Mouse (Mus musculus) liver, embryonic 11.5 days (tissue): ENCODE results near the gene Ifit1. TPM values are rescaled to one million over a fixed set of nuclear protein-coding genes. Genes with fewer than 3 reads are reported as not detected.
"Not testable (repeated sequence)": the region's sequence is repeated elsewhere in the genome, so short reads cannot be mapped to it uniquely, and the experiment has no call there.

Experiments
- ATAC-seq: fragments of 200-750 bp; cut with Nextera tagmentation; replicated peaks from 2 replicates; pipeline ENCODE4 v1.8.0; 2017; ENCODE audit warnings: moderate number of reproducible peaks, mild to moderate bottlenecking, moderate TSS enrichment, moderate library complexity; ENCODE audit not compliant: low FRiP score
- DNase-seq: peaks from one replicate; pipeline ENCODE4 v3.0.0-alpha.2; 2017; ENCODE audit warnings: low spot score
- H3K27ac ChIP-seq: fragments of 300-500 bp; sonication (generic); 2 replicates; pipeline ENCODE4 v1.5.1; 2014; ENCODE audit warnings: mild to moderate bottlenecking, low read depth, low read length, control low read depth
- H3K27me3 ChIP-seq: fragments of 300-500 bp; sonication (generic); replicated peaks from 2 replicates; pipeline ENCODE4 v1.6.1; 2014; ENCODE audit warnings: low read length, mixed read lengths; ENCODE audit not compliant: control insufficient read depth, insufficient read depth
- H3K36me3 ChIP-seq: fragments of 300-500 bp; sonication (generic); 2 replicates; pipeline ENCODE4 v1.6.1; 2014; ENCODE audit warnings: mild to moderate bottlenecking, low read length, moderate library complexity, mixed read lengths; ENCODE audit not compliant: control insufficient read depth, insufficient read depth
- H3K4me1 ChIP-seq: fragments of 300-500 bp; sonication (generic); replicated peaks from 2 replicates; pipeline ENCODE4 v1.6.1; 2014; ENCODE audit warnings: low read length, mixed read lengths; ENCODE audit not compliant: control insufficient read depth, insufficient read depth
- H3K4me2 ChIP-seq: fragments of 300-500 bp; sonication (generic); 2 replicates; pipeline ENCODE4 v1.6.1; 2014; ENCODE audit warnings: mild to moderate bottlenecking, control low read depth, moderate library complexity
- H3K4me3 ChIP-seq: fragments of 300-500 bp; sonication (generic); 2 replicates; pipeline ENCODE4 v1.5.1; 2014; ENCODE audit warnings: low read depth, low read length, control low read depth
- H3K9ac ChIP-seq: fragments of 300-500 bp; sonication (generic); 2 replicates; pipeline ENCODE4 v1.6.1; 2014; ENCODE audit warnings: low read depth, low read length, control low read depth
- H3K9me3 ChIP-seq: fragments of 300-500 bp; sonication (generic); 2 replicates; pipeline ENCODE4 v1.6.1; 2016; ENCODE audit warnings: low read length, inconsistent platforms, mixed read lengths; ENCODE audit not compliant: control insufficient read depth
- WGBS: fragments of 180-500 bp; shearing (Covaris S2); extraction: QIAGEN DNeasy Blood & Tissue Kit; methylation state at CpG from one replicate; pipeline ENCODE4 v1.1.7; 2014; 5-methylcytosine and 5-hydroxymethylcytosine counted together
- polyA plus RNA-seq: library from polyadenylated mRNA; unstranded; fragments of >200 nt; fragmentation: Nextera tagmentation; extraction: Ambion mirVana; gene quantifications from 2 replicates; pipeline ENCODE4 v1.2.1, GENCODE M21; 2014

Gene Ifit1
- polyA plus RNA-seq, 1 experiment from 2014 or later: 0.14 TPM

- Histone ChIP-seq H3K4me3 (no peak overlapping the region), H3K27me3 (no peaks in the 10 kb centered on the region), H3K4me2 (no peak overlapping the region), H3K9ac (no peak overlapping the region), H3K27ac (no peak overlapping the region), H3K4me1 (no peaks in the 10 kb centered on the region), H3K9me3 (no peaks in the 10 kb centered on the region), H3K36me3 (no peaks in the 10 kb centered on the region)
- 71% methylated on average over 5 of the region's 5 CpGs for WGBS
- ATAC-seq: no peak
- no peak for DNase-seq
Observed at GRCm38 (mm10) chr19:34642616-34643015, 1.9 kb downstream of the Ifit1 start.

GRCm38 (mm10) chr19:34647630-34648029 lies 7.0 kb downstream of the Ifit1 start:
- not testable (repeated sequence) for H3K36me3 ChIP-seq, H3K27me3 ChIP-seq, ATAC-seq, H3K4me2 ChIP-seq, H3K27ac ChIP-seq, H3K4me3 ChIP-seq, H3K9me3 ChIP-seq, H3K4me1 ChIP-seq, DNase-seq, H3K9ac ChIP-seq
- 86% methylated on average over 8 of the region's 8 CpGs for WGBS

DNA sequence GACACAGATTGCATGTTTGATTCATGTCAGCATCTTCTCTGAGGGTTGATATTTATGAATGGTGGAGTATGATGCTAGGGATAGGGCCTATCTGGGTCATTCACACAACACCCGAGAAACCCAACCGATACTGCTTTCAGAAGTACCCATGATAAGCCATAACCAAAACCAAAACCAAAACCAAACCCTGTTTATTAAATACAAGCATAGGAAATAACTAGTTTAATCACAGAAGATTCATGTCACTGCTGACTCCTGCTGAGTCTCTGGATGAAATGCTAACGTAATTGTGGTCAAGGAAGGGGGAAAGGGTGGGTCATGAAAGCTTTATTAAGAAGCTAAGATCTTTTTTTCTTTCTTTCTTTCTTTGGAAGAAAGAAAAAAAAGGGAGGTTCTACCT lies 9.6 kb downstream of the Ifit1 start:
- 80% methylated on average over 3 of the region's 3 CpGs for WGBS
- no peaks in the 10 kb centered on the region for H3K4me1 ChIP-seq
- H3K27ac ChIP-seq: no peak overlapping the region
- no peak overlapping the region for H3K4me2 ChIP-seq
- H3K9me3 ChIP-seq: no peaks in the 10 kb centered on the region
- H3K27me3 ChIP-seq: no peaks in the 10 kb centered on the region
- DNase-seq: no peak
- H3K4me3 ChIP-seq: no peak overlapping the region
- no peaks in the 10 kb centered on the region for H3K36me3 ChIP-seq
- no peak overlapping the region for H3K9ac ChIP-seq
- ATAC-seq: no peak

DNA sequence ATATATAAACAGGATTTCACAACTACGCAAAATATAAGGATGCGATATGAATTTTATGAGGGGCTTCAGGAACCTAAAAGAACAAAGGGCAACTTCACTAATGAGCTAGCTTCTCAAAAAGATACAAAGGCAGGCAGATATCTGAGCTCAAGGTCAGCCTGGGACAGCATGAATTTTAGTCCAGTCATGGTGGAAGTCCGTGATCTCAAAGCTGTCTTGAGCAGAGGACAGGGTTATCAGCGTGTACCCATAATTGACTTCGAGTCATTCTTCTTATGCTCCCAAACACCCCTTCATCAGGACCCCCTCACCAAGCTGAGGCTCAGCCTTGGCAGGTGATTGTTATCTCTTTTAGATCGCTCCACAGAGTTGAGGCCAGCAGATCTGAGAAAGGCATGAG lies 10.3 kb downstream of the Ifit1 start:
- H3K4me2 ChIP-seq: no peak overlapping the region
- no peaks in the 10 kb centered on the region for H3K9me3 ChIP-seq
- no peaks in the 10 kb centered on the region for H3K36me3 ChIP-seq
- H3K4me3 ChIP-seq: no peak overlapping the region
- no peaks in the 10 kb centered on the region for H3K27me3 ChIP-seq
- ATAC-seq (no peak), DNase-seq (no peak)
- H3K9ac ChIP-seq: no peak overlapping the region
- 65% methylated on average over 6 of the region's 6 CpGs for WGBS
- peaks cover 4% of the 10 kb centered on the region for H3K4me1 ChIP-seq
- no peak overlapping the region for H3K27ac ChIP-seq

GRCm38 (mm10) chr19:34655227-34655805 lies 14.6 kb downstream of the Ifit1 start:
- Histone ChIP-seq H3K9ac (no peak overlapping the region), H3K27ac (peak overlapping the region; percentile 65; the same call in 1 of the 2 replicates), H3K4me2 (no peak overlapping the region), H3K4me3 (no peak overlapping the region), H3K4me1 (peaks cover 15% of the 10 kb centered on the region), H3K9me3 (no peaks in the 10 kb centered on the region), H3K36me3 (no peaks in the 10 kb centered on the region), H3K27me3 (no peaks in the 10 kb centered on the region)
- DNase-seq (no peak), ATAC-seq (no peak)
- WGBS: 84% methylated on average over 10 of the region's 10 CpGs

DNA sequence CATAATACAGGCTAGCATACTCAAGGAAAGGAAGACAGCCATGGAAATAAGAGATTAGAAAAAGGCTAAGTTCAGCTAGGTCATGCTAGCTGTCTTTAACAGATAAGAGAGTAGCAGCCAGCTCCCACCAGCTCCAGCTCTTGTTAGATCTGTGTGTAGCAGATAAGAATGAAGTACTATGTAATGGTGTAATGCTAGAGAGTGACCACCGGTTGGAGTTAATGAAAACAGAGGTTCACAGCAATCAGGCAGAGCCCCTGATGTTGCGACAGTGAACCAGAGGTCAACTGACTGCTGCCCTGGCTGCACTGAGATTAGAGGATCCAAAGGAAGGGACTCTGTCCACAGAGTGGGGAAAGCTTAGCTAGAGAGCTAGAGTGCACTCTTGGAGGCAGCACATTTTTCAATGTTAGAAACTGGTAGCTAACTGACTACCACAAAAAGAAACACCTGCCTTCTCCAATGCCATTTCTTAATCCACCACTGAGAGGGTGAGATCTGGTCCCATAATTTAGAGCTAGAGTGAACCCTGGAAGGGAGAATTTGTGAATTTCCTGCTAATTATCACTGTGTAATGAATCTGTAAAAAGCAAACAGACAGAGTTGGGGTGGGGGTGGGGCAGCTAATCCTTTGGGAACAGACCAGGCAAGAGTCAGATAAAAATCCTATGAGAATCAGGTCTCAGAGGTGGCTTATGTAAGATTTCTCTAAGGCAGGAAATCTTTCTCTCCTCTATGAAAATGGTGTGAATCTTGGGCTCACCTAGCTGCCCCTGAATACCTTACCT lies 16.0 kb downstream of the Ifit1 start:
- H3K27ac ChIP-seq: peak overlapping the region; percentile 65
- 2% methylated on average over 2 of the region's 2 CpGs for WGBS
- H3K4me2 ChIP-seq: peak overlapping the region; percentile 28
- no peaks in the 10 kb centered on the region for H3K27me3 ChIP-seq
- peaks cover 15% of the 10 kb centered on the region for H3K4me1 ChIP-seq
- DNase-seq: no peak
- ATAC-seq: peak; percentile 100
- H3K9me3 ChIP-seq: no peaks in the 10 kb centered on the region
- H3K9ac ChIP-seq: no peak overlapping the region
- no peak overlapping the region for H3K4me3 ChIP-seq
- no peaks in the 10 kb centered on the region for H3K36me3 ChIP-seq

- H3K4me1 ChIP-seq: peaks cover 9% of the 10 kb centered on the region
- H3K9me3 ChIP-seq: no peaks in the 10 kb centered on the region
- H3K27ac ChIP-seq: no peak overlapping the region
- peak overlapping the region; percentile 16; the same call in 1 of the 2 replicates for H3K9ac ChIP-seq
- H3K27me3 ChIP-seq: no peaks in the 10 kb centered on the region
- peak overlapping the region; percentile 35 for H3K4me3 ChIP-seq
- ATAC-seq: peak; percentile 86
- DNase-seq: peak; percentile 69
- WGBS: 13% methylated on average over 13 of the region's 13 CpGs
- H3K4me2 ChIP-seq: peak overlapping the region; percentile 60
- no peaks in the 10 kb centered on the region for H3K36me3 ChIP-seq
Observed at GRCm38 (mm10) chr19:34662067-34662507, 21.4 kb downstream of the Ifit1 start.

DNA sequence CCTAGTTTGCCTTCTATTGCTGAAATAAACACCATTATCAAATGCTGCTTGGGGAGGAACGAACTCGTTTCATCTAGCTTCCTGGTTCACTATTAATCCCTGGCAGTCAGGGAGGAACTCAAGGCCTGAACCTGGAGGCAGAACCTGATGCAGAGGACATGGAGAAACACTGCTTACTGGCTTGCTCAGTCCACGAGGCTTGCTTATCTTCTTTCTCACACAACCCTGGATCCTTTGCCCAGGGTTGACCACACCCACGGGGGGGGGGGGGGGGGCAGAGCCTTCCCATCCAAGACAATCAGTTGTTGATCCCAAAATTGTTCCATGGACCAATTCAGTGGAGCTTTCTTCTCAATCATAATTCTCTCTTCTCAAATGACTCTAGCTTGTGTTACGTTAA lies 22.1 kb downstream of the Ifit1 start:
- Histone ChIP-seq H3K27me3 (no peaks in the 10 kb centered on the region), H3K36me3 (no peaks in the 10 kb centered on the region), H3K9ac (no peak overlapping the region), H3K9me3 (no peaks in the 10 kb centered on the region), H3K4me2 (peak overlapping the region; percentile 60; the same call in 1 of the 2 replicates), H3K4me3 (no peak overlapping the region), H3K27ac (no peak overlapping the region), H3K4me1 (peaks cover 7% of the 10 kb centered on the region)
- no peak for DNase-seq
- peak; percentile 74 for ATAC-seq
- 34% methylated on average over 5 of the region's 5 CpGs for WGBS

DNA sequence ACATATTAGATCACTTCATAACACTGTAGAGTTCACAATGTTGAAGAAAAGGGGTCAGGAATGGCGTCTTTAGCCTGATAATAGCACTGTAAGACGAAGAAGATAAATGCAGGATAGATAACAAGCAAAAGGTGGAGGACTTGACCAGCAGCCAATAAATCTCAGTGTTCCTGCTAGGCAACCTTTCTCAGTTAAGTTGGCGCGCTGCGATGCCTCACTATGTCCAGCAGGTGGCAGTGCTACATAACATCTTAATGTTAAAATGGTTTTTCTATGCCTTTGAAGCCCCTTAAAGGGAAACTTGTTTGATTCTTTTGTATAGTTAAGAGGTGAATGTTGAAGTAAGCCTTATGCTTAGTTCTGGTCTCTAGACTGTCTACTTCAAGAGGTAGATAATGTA lies 25.5 kb downstream of the Ifit1 start:
- Histone ChIP-seq H3K27ac (no peak overlapping the region), H3K4me2 (no peak overlapping the region), H3K4me3 (no peak overlapping the region), H3K9ac (no peak overlapping the region), H3K36me3 (no peaks in the 10 kb centered on the region), H3K9me3 (no peaks in the 10 kb centered on the region), H3K4me1 (peaks cover 7% of the 10 kb centered on the region), H3K27me3 (no peaks in the 10 kb centered on the region)
- no peak for ATAC-seq
- WGBS: 2% methylated on average over 5 of the region's 5 CpGs
- DNase-seq: no peak
